Mouse (Mus musculus) 3134 (cell line): Measurements from ENCODE around the gene Kcnh6.

Experiments used
- DNase-seq: peaks from one replicate; pipeline ENCODE4 v3.0.0-alpha.2; 2011; ENCODE audit warnings: low spot score; ENCODE audit not compliant: insufficient read length; ENCODE audit errors: extremely low read depth

Gene Kcnh6

GRCm38 (mm10) chr11:106061311-106061710 is 53.4 kb downstream of the Kcnh6 start:
- DNase-seq: no peak

GRCm38 (mm10) chr11:106063756-106064155 is 55.8 kb downstream of the Kcnh6 start:
- DNase-seq: no peak

- DNase-seq: no peak
Observed at GRCm38 (mm10) chr11:106065073-106065922, 57.4 kb downstream of the Kcnh6 start.

DNA sequence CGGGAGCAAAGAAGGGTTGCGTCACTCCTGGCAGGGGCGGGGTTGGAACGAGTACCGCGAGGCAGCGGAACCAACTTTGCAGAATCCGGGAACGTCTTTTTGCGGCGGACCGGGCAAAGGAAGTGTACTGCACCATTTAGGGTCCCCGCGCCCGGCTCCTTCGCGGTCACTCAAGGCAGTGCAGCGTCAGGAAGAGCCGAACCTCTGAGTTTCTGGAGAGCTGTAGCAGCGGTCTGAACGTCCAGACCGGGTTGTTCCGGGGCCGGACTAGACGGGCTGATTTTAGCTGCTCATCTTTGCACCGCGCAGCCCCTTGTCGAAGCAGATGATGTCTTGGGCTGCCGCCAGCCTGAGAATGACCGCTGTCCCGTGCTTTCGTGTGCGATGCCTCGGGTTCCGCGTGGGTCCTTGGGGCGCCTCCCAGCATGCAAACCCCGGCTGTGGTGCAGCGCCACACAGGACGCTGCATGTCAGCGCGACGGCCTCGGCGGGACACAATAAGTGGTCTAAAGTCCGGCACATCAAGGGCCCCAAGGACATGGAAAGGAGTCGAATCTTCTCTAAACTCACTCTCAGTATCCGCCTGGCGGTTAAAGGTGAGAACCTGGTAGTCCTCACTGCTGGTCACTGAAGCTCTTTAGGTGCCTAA is 58.1 kb downstream of the Kcnh6 start, which contains the start of gene Taco1:
TSS of gene Taco1 (plus strand) at position 139 of the 649 bp plus-strand sequence.
- DNase-seq: peak; percentile 94

DNA sequence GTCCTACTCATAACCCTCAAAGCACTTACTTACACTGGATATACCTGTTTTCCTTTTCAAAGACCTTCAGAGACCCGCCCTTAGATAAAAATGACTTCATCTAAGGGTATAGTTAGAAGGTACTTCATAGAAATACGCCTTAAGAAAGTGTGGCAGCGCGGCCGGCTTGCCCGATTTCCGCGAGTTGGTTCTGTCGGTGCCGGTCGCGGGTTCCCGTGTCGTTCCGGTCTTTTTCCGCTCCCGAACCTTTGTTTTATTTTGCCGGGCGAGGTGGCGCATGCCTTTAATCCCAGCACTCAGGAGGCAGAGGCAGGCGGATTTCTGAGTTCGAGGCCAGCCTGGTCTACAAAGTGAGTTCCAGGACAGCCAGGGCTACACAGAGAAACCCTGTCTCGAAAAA is 58.7 kb downstream of the Kcnh6 start:
- peak; percentile 83 for DNase-seq

- no peak for DNase-seq
Observed at GRCm38 (mm10) chr11:106073774-106074173, 65.8 kb downstream of the Kcnh6 start.

GRCm38 (mm10) chr11:106076321-106076720 is 68.4 kb downstream of the Kcnh6 start:
- DNase-seq: peak; percentile 43
